Mouse (Mus musculus) megakaryocyte, embryonic 14.5 days (primary cell): ENCODE data around the gene Gm28043.

Experiments
- FLI1 ChIP-seq: IDR thresholded peaks from 2 replicates; pipeline ENCODE4 v1.6.1; 2012; ENCODE audit warnings: low read length, inconsistent platforms, mixed read lengths
- GATA1 ChIP-seq: IDR thresholded peaks from 3 replicates; pipeline ENCODE4 v1.6.1; 2012; ENCODE audit warnings: mixed read lengths, low read length, inconsistent platforms, borderline replicate concordance

- TF ChIP-seq GATA1 (no peak), FLI1 (no peak)
Observed at GRCm38 (mm10) chr17:29658249-29658648, 43.6 kb downstream of the Gm28043 start.
